Mouse (Mus musculus) liver, embryonic 14.5 days (tissue): ENCODE measurements around the gene Pycr2. TPM values are rescaled to one million over a fixed set of nuclear protein-coding genes. Genes with fewer than 3 reads are reported as not detected.

Source experiments
- ATAC-seq: fragments of 200-750 bp; cut with Nextera tagmentation; 2 replicates; pipeline ENCODE4 v1.8.0; 2017; ENCODE audit warnings: moderate number of reproducible peaks, mild to moderate bottlenecking, moderate library complexity; ENCODE audit not compliant: insufficient read depth
- DNase-seq, 3 experiments: peaks; one replicate each; pipeline ENCODE4 v3.0.0-alpha.2; 2012 to 2013; ENCODE audit warnings: low read depth in 3 of 3, low spot score in 3 of 3
- H3K27ac ChIP-seq: fragments of 300-500 bp; sonication (generic); 2 replicates; pipeline ENCODE4 v1.5.1; 2014; ENCODE audit warnings: moderate library complexity, mild to moderate bottlenecking, control low read depth, inconsistent platforms
- H3K27me3 ChIP-seq: fragments of 300-500 bp; sonication (generic); 2 replicates; pipeline ENCODE4 v1.6.1; 2014; ENCODE audit warnings: mild to moderate bottlenecking, low read length, moderate library complexity; ENCODE audit not compliant: control insufficient read depth, insufficient read depth
- H3K36me3 ChIP-seq: fragments of 300-500 bp; sonication (generic); replicated peaks from 2 replicates; pipeline ENCODE4 v1.6.1; 2014; ENCODE audit warnings: low read depth; ENCODE audit not compliant: control insufficient read depth, insufficient read depth
- H3K4me1 ChIP-seq, 2 experiments: fragments of 200-500 bp in 1 of 2; fragments of 300-500 bp in 1 of 2; sonication (generic) in 1 of 2; replicated peaks; 2 replicates each; pipeline ENCODE4 v1.6.1; 2012 to 2014; ENCODE audit warnings: antibody characterized with exemption in 1 of 2, inconsistent platforms in 1 of 2, low read length in 1 of 2; ENCODE audit not compliant: control insufficient read depth in 2 of 2, insufficient read depth in 2 of 2
- H3K4me2 ChIP-seq: fragments of 300-500 bp; sonication (generic); 2 replicates; pipeline ENCODE4 v1.6.1; 2014; ENCODE audit warnings: low read depth, mild to moderate bottlenecking, control low read depth, moderate library complexity
- H3K4me3 ChIP-seq, 2 experiments: fragments of 200-500 bp in 1 of 2; fragments of 300-500 bp in 1 of 2; sonication (generic) in 1 of 2; 2 replicates each; pipeline ENCODE4 v1.5.1; 2012 to 2014; ENCODE audit warnings: low read depth in 2 of 2, low read length in 2 of 2, mild to moderate bottlenecking in 2 of 2, control low read depth in 1 of 2, inconsistent platforms in 1 of 2, moderate library complexity in 1 of 2; ENCODE audit not compliant: insufficient read depth in 1 of 2
- H3K9ac ChIP-seq: fragments of 300-500 bp; sonication (generic); replicated peaks from 2 replicates; pipeline ENCODE4 v1.6.1; 2014; ENCODE audit warnings: mild to moderate bottlenecking, control low read depth, moderate library complexity
- H3K9me3 ChIP-seq: fragments of 300-500 bp; sonication (generic); 2 replicates; pipeline ENCODE4 v1.6.1; 2016; ENCODE audit warnings: low read length, mixed read lengths; ENCODE audit not compliant: control insufficient read depth
- CTCF ChIP-seq: IDR thresholded peaks from 2 replicates; pipeline ENCODE4 v1.5.1; 2016; ENCODE audit warnings: antibody characterized with exemption, low read depth, control low read depth
- EP300 ChIP-seq: IDR thresholded peaks from 2 replicates; pipeline ENCODE4 v1.6.1; 2016; ENCODE audit warnings: antibody characterized with exemption, low read depth
- whole genome bisulfite sequencing: fragments of 180-500 bp; shearing (Covaris S2); extraction: QIAGEN DNeasy Blood & Tissue Kit; methylation state at CpG from one replicate; pipeline ENCODE4 v1.1.7; 2014; ENCODE audit not compliant: insufficient replicate concordance; 5-methylcytosine and 5-hydroxymethylcytosine counted together
- polyA plus RNA-seq, 2 experiments: library from polyadenylated mRNA; depleted of rRNA in 1 of 2; stranded (reverse) in 1 of 2; unstranded in 1 of 2; fragments of >200 nt; fragmentation: Nextera tagmentation in 1 of 2; extraction: Ambion mirVana in 1 of 2; gene quantifications; 2 replicates each; pipeline versions ENCODE4 v1.2.1 to v1.2.3; 2012 to 2014

The Pycr2 gene
- polyA plus RNA-seq, 2 experiments: 52.0 to 84.6 TPM

DNA sequence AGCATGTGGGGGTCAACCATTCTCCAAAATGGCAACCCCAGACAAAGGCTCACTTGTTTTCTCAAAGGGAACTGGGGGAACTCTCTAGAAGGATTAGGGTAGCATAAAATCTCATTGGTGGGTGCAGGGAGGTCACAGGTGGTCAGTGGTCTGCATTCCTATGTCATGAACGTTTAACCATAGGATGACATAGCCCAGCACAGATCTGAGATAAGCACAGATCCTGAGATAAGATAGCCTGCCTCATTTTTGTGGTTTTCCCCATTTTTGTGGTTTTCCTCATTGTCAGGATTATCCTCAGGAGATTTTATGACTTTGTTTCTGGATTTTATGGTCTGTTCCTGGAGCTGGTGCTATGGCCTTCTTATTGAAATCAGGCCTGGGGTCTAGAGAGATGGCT, 13.0 kb downstream of the Pycr2 start:
- Histone ChIP-seq H3K27me3 (no peaks in the 10 kb centered on the region), H3K4me2 (no peak overlapping the region), H3K4me1 (peaks cover 1 to 12% of the 10 kb centered on the region in 2 experiments; a peak in 2 of 4 replicates), H3K27ac (no peak overlapping the region), H3K9me3 (no peaks in the 10 kb centered on the region), H3K4me3 (no peak overlapping the region), H3K9ac (no peak overlapping the region), H3K36me3 (no peaks in the 10 kb centered on the region)
- 13% methylated on average over 1 of the region's 1 CpGs for WGBS
- no peak for TF ChIP-seq CTCF
- TF ChIP-seq EP300: no peak
- DNase-seq (no peak), ATAC-seq (no peak)

DNA sequence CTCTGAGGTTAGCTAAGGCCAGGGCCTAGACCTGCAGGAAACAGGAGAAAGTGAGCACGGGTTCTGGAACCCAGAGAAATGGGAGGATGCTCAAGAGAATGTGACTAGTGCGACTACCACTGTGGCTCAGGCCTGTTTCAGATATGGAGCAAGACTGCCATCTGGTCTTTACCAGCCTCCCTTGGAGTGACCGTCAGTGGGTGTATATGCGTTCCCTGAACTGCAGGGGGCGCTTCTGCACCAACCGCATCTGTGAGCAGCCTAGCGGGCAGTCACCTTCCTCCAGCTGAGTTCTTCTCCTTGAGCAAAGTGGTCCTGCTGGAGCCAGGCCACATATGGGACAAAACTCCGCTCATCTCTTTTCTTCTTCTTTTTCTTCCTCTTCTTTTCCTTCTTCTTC, 15.6 kb downstream of the Pycr2 start:
- peaks cover 0 to 7% of the 10 kb centered on the region in 2 experiments; a peak in 1 of 4 replicates for H3K4me1 ChIP-seq
- no peak for TF ChIP-seq EP300
- TF ChIP-seq CTCF: peak; percentile 96
- DNase-seq: peak in 1 of 3 experiments; percentile 59
- H3K9me3 ChIP-seq: no peaks in the 10 kb centered on the region
- no peaks in the 10 kb centered on the region for H3K27me3 ChIP-seq
- no peaks in the 10 kb centered on the region for H3K36me3 ChIP-seq
- WGBS: 26% methylated on average over 8 of the region's 8 CpGs
- no peak overlapping the region for H3K4me3 ChIP-seq
- no peak overlapping the region for H3K27ac ChIP-seq
- H3K4me2 ChIP-seq: no peak overlapping the region
- ATAC-seq: peak; percentile 64
- H3K9ac ChIP-seq: no peak overlapping the region

DNA sequence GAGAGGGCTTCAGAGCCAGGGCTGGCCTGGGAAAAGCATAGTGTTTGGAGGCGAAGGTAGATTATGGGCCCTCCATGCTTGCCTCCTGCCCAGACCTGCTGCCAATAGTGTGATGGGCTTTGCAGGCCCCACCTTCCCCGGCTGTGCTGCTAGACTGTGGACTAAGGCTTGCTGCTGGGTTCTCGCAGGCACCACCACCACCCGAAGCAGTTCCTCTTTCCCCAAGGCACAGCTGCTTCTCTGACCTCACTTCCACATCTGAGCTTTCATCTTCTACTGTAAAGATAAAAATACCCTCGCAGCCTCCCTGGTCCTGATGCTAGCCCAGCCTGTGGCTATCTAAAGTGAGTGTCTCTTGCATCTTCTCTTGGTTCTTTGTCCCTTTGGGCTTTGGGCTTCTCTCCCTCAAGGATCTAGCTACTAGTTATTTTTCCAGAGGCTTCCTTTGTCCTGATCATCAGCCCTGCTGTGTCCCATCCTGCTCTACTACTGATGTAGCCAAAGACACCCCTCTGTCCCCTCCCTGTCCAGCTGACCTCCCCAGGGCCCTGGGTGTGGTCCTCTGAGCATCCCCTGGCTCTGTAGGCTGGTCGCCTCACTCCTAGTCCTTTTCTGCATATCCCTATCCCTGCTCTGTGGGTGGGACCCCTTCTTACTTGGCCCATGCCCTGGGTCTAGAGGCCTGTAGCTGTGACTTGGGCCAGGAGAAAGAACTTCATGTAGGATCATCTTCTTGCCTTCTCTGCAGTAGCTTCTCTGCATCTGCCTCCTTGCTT, 18.4 kb downstream of the Pycr2 start:
- Histone ChIP-seq H3K27ac (no peak overlapping the region), H3K27me3 (no peaks in the 10 kb centered on the region), H3K4me2 (no peak overlapping the region), H3K36me3 (no peaks in the 10 kb centered on the region), H3K4me1 (peaks cover 0 to 3% of the 10 kb centered on the region in 2 experiments; a peak in 1 of 4 replicates), H3K9me3 (no peaks in the 10 kb centered on the region), H3K9ac (no peak overlapping the region), H3K4me3 (no peak overlapping the region)
- no peak for ATAC-seq
- DNase-seq: no peak
- TF ChIP-seq CTCF (no peak), EP300 (no peak)
- WGBS: 28% methylated on average over 6 of the region's 6 CpGs

DNA sequence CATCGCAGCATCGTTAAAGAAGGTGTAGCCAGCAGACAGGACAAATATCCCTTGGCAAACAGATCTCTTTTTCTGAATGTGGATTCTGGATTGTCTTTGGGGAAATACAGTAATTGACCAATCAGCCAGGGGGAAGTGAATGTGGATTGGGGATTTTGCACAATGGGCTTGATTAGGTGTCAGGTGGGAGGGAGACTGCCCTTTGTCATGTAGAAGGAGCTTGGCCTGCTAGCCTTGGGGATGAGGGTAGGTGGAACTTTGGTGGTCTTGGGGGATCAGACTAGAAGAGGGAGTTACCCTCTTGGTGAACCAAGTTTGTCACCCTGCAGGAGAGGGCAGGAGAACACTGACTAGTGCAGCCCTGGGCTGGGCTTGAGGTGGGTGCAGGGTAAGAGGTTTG, 20.6 kb downstream of the Pycr2 start:
- Histone ChIP-seq H3K36me3 (no peaks in the 10 kb centered on the region), H3K4me3 (no peak overlapping the region), H3K4me1 (no peaks in the 10 kb centered on the region), H3K9me3 (no peaks in the 10 kb centered on the region), H3K27ac (no peak overlapping the region), H3K9ac (no peak overlapping the region), H3K4me2 (no peak overlapping the region), H3K27me3 (peaks cover 3% of the 10 kb centered on the region; the same call in 1 of the 2 replicates)
- ATAC-seq (no peak), DNase-seq (no peak)
- WGBS: 76% methylated on average over 2 of the region's 2 CpGs
- TF ChIP-seq CTCF (no peak), EP300 (no peak)

DNA sequence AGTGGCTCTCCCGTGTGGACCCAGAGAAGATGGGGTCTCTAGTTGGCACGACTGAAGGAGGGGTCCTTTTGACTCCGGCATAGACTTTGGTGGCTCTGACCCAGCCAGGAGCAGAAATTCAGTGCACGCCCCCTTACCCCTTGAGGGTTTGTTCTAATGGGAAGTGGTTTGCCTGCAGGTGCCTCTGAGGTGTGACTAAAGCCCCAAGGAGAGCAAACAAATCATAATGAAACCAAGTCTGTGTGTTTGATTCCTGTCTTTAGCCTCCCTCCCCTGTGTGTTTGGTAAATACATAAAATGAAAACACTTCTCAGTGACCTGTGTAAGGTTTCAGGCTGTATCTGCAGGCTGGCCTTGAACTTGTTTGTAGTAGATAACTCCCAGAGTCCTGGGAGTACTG, 22.2 kb downstream of the Pycr2 start:
- no peaks in the 10 kb centered on the region for H3K4me1 ChIP-seq
- DNase-seq: no peak
- WGBS: 48% methylated on average over 4 of the region's 4 CpGs

More for the DNA sequence above, 22.2 kb downstream of the Pycr2 start:
- Histone ChIP-seq H3K9me3 (no peaks in the 10 kb centered on the region), H3K4me2 (no peak overlapping the region), H3K27ac (no peak overlapping the region), H3K36me3 (no peaks in the 10 kb centered on the region), H3K9ac (no peak overlapping the region), H3K4me3 (no peak overlapping the region), H3K27me3 (peaks cover 3% of the 10 kb centered on the region; the same call in 1 of the 2 replicates)
- TF ChIP-seq EP300: no peak
- TF ChIP-seq CTCF: no peak
- ATAC-seq: no peak
